Mouse (Mus musculus) midbrain, embryonic 15.5 days (tissue): Measurements from ENCODE around the gene Dsp. TPM values are rescaled to one million over a fixed set of nuclear protein-coding genes. Genes with fewer than 3 reads are reported as not detected.

ENCODE experiments used
- ATAC-seq: fragments of 200-750 bp; cut with Nextera tagmentation; replicated peaks from 2 replicates; pipeline ENCODE4 v1.8.0; 2017; ENCODE audit warnings: moderate TSS enrichment
- H3K27ac ChIP-seq: fragments of 300-500 bp; sonication (generic); 2 replicates; pipeline ENCODE4 v1.5.1; 2015; ENCODE audit warnings: mild to moderate bottlenecking, inconsistent platforms
- H3K27me3 ChIP-seq: fragments of 300-500 bp; sonication (generic); replicated peaks from 2 replicates; pipeline ENCODE4 v1.6.1; 2015; ENCODE audit warnings: inconsistent platforms
- H3K36me3 ChIP-seq: fragments of 300-500 bp; sonication (generic); replicated peaks from 2 replicates; pipeline ENCODE4 v1.6.1; 2015; ENCODE audit warnings: inconsistent platforms
- H3K4me1 ChIP-seq: fragments of 300-500 bp; sonication (generic); 2 replicates; pipeline ENCODE4 v1.6.1; 2015; ENCODE audit warnings: inconsistent platforms
- H3K4me2 ChIP-seq: fragments of 300-500 bp; sonication (generic); 2 replicates; pipeline ENCODE4 v1.6.1; 2015; ENCODE audit warnings: inconsistent platforms, mild to moderate bottlenecking, moderate library complexity
- H3K4me3 ChIP-seq: fragments of 300-500 bp; sonication (generic); 2 replicates; pipeline ENCODE4 v1.5.1; 2015; ENCODE audit warnings: mild to moderate bottlenecking, inconsistent platforms
- H3K9ac ChIP-seq: fragments of 300-500 bp; sonication (generic); 2 replicates; pipeline ENCODE4 v1.6.1; 2015; ENCODE audit warnings: mild to moderate bottlenecking, inconsistent platforms
- H3K9me3 ChIP-seq: fragments of 300-500 bp; sonication (generic); 2 replicates; pipeline ENCODE4 v1.6.1; 2016; ENCODE audit warnings: inconsistent platforms
- WGBS: fragments of 180-500 bp; shearing (Covaris S2); methylation state at CpG from one replicate; pipeline ENCODE4 v1.1.7; 2015; ENCODE audit warnings: mixed read lengths; 5-methylcytosine and 5-hydroxymethylcytosine counted together
- polyA plus RNA-seq: library from polyadenylated mRNA; unstranded; fragments of >200 nt; fragmentation: Nextera tagmentation; extraction: Ambion mirVana; gene quantifications from 2 replicates; pipeline ENCODE4 v1.2.1, GENCODE M21; 2015

Gene Dsp
- polyA plus RNA-seq, 1 experiment from 2014 or later: 0.15 TPM

GRCm38 (mm10) chr13:38148348-38148747, 2.7 kb upstream of the Dsp start:
- H3K27me3 ChIP-seq: peaks cover 56% of the 10 kb centered on the region
- WGBS: 62% methylated on average over 3 of the region's 3 CpGs
- H3K36me3 ChIP-seq: no peaks in the 10 kb centered on the region
- no peak for ATAC-seq
- no peaks in the 10 kb centered on the region for H3K9me3 ChIP-seq
- H3K4me1 ChIP-seq: peaks cover 21% of the 10 kb centered on the region
- H3K27ac ChIP-seq: no peak overlapping the region
- H3K4me2 ChIP-seq: no peak overlapping the region
- H3K4me3 ChIP-seq: no peak overlapping the region
- H3K9ac ChIP-seq: no peak overlapping the region

- H3K9ac ChIP-seq: peak overlapping the region; percentile 17; the same call in 1 of the 2 replicates
- H3K27me3 ChIP-seq: peaks cover 65% of the 10 kb centered on the region
- WGBS: 1% methylated on average over 49 of the region's 49 CpGs
Measured at GRCm38 (mm10) chr13:38151671-38152428, 756 bp downstream of the Dsp start.

GRCm38 (mm10) chr13:38152429-38153035, 1.4 kb downstream of the Dsp start:
- WGBS: under 1% methylated on average over 31 of the region's 31 CpGs
- Histone ChIP-seq H3K27ac (no peak overlapping the region), H3K9ac (no peak overlapping the region), H3K9me3 (no peaks in the 10 kb centered on the region), H3K27me3 (peaks cover 66% of the 10 kb centered on the region), H3K4me3 (peak overlapping the region; percentile 38), H3K4me2 (peak overlapping the region; percentile 63), H3K36me3 (no peaks in the 10 kb centered on the region), H3K4me1 (peaks cover 21% of the 10 kb centered on the region)
- ATAC-seq: peak; percentile 59

More at GRCm38 (mm10) chr13:38151671-38152428, 756 bp downstream of the Dsp start:
- Histone ChIP-seq H3K4me3 (peak overlapping the region; percentile 38), H3K36me3 (no peaks in the 10 kb centered on the region), H3K4me1 (peaks cover 21% of the 10 kb centered on the region), H3K9me3 (no peaks in the 10 kb centered on the region), H3K27ac (no peak overlapping the region), H3K4me2 (peak overlapping the region; percentile 63)
- ATAC-seq: peak; percentile 67

GRCm38 (mm10) chr13:38155523-38155922, 4.4 kb downstream of the Dsp start:
- H3K27me3 ChIP-seq: peaks cover 53% of the 10 kb centered on the region
- WGBS: 0% methylated on average over 2 of the region's 2 CpGs
- no peak for ATAC-seq

GRCm38 (mm10) chr13:38157635-38158034, 6.5 kb downstream of the Dsp start:
- Histone ChIP-seq H3K27me3 (peaks cover 36% of the 10 kb centered on the region), H3K9me3 (no peaks in the 10 kb centered on the region), H3K4me2 (no peak overlapping the region), H3K4me1 (peaks cover 2% of the 10 kb centered on the region), H3K36me3 (no peaks in the 10 kb centered on the region), H3K27ac (no peak overlapping the region), H3K4me3 (no peak overlapping the region), H3K9ac (no peak overlapping the region)
- 23% methylated on average over 6 of the region's 6 CpGs for WGBS
- ATAC-seq: no peak

More at GRCm38 (mm10) chr13:38155523-38155922, 4.4 kb downstream of the Dsp start:
- H3K9ac ChIP-seq: no peak overlapping the region
- H3K36me3 ChIP-seq: no peaks in the 10 kb centered on the region
- no peak overlapping the region for H3K27ac ChIP-seq
- no peaks in the 10 kb centered on the region for H3K9me3 ChIP-seq
- H3K4me3 ChIP-seq: no peak overlapping the region
- peaks cover 21% of the 10 kb centered on the region for H3K4me1 ChIP-seq
- no peak overlapping the region for H3K4me2 ChIP-seq

GRCm38 (mm10) chr13:38162002-38162401, 10.9 kb downstream of the Dsp start:
- Histone ChIP-seq H3K4me1 (no peaks in the 10 kb centered on the region), H3K27me3 (peaks cover 11% of the 10 kb centered on the region), H3K4me2 (no peak overlapping the region), H3K27ac (no peak overlapping the region), H3K4me3 (no peak overlapping the region), H3K9ac (no peak overlapping the region), H3K9me3 (no peaks in the 10 kb centered on the region), H3K36me3 (no peaks in the 10 kb centered on the region)
- 82% methylated on average over 2 of the region's 2 CpGs for WGBS
- ATAC-seq: no peak

GRCm38 (mm10) chr13:38162668-38163067, 11.6 kb downstream of the Dsp start:
- no peak overlapping the region for H3K27ac ChIP-seq
- no peak overlapping the region for H3K4me2 ChIP-seq
- H3K27me3 ChIP-seq: peaks cover 10% of the 10 kb centered on the region
- 54% methylated on average over 11 of the region's 11 CpGs for WGBS
- H3K36me3 ChIP-seq: no peaks in the 10 kb centered on the region
- H3K9me3 ChIP-seq: no peaks in the 10 kb centered on the region
- no peak overlapping the region for H3K4me3 ChIP-seq
- ATAC-seq: no peak
- no peak overlapping the region for H3K9ac ChIP-seq
- no peaks in the 10 kb centered on the region for H3K4me1 ChIP-seq

GRCm38 (mm10) chr13:38164932-38165331, 13.8 kb downstream of the Dsp start:
- H3K9ac ChIP-seq: no peak overlapping the region
- H3K27me3 ChIP-seq: no peaks in the 10 kb centered on the region
- 81% methylated on average over 11 of the region's 11 CpGs for WGBS
- no peak overlapping the region for H3K4me2 ChIP-seq
- no peaks in the 10 kb centered on the region for H3K9me3 ChIP-seq
- H3K4me3 ChIP-seq: no peak overlapping the region
- H3K4me1 ChIP-seq: no peaks in the 10 kb centered on the region
- H3K27ac ChIP-seq: no peak overlapping the region
- ATAC-seq: no peak
- H3K36me3 ChIP-seq: no peaks in the 10 kb centered on the region

- no peak for ATAC-seq
- H3K4me1 ChIP-seq: no peaks in the 10 kb centered on the region
- no peak overlapping the region for H3K27ac ChIP-seq
- H3K4me2 ChIP-seq: no peak overlapping the region
- no peak overlapping the region for H3K9ac ChIP-seq
- H3K9me3 ChIP-seq: no peaks in the 10 kb centered on the region
- no peaks in the 10 kb centered on the region for H3K27me3 ChIP-seq
- H3K4me3 ChIP-seq: no peak overlapping the region
- 88% methylated on average over 3 of the region's 3 CpGs for WGBS
- no peaks in the 10 kb centered on the region for H3K36me3 ChIP-seq
Measured at GRCm38 (mm10) chr13:38167056-38167455, 16.0 kb downstream of the Dsp start.

- Histone ChIP-seq H3K4me3 (no peak overlapping the region), H3K4me2 (no peak overlapping the region), H3K9ac (no peak overlapping the region), H3K9me3 (no peaks in the 10 kb centered on the region), H3K4me1 (no peaks in the 10 kb centered on the region), H3K27me3 (no peaks in the 10 kb centered on the region), H3K36me3 (no peaks in the 10 kb centered on the region), H3K27ac (no peak overlapping the region)
- ATAC-seq: no peak
- WGBS: 72% methylated on average over 4 of the region's 4 CpGs
Measured at GRCm38 (mm10) chr13:38170707-38171144, 19.6 kb downstream of the Dsp start.

- no peak overlapping the region for H3K4me2 ChIP-seq
- no peaks in the 10 kb centered on the region for H3K27me3 ChIP-seq
- ATAC-seq: no peak
- no peak overlapping the region for H3K27ac ChIP-seq
- WGBS: 91% methylated on average over 10 of the region's 10 CpGs
- no peaks in the 10 kb centered on the region for H3K9me3 ChIP-seq
- H3K36me3 ChIP-seq: no peaks in the 10 kb centered on the region
- no peaks in the 10 kb centered on the region for H3K4me1 ChIP-seq
- no peak overlapping the region for H3K9ac ChIP-seq
- no peak overlapping the region for H3K4me3 ChIP-seq
Measured at GRCm38 (mm10) chr13:38193406-38193805, 42.3 kb downstream of the Dsp start.

GRCm38 (mm10) chr13:38201413-38201812, 50.3 kb downstream of the Dsp start:
- H3K4me1 ChIP-seq: peaks cover 9% of the 10 kb centered on the region
- H3K4me2 ChIP-seq: no peak overlapping the region
- no peak overlapping the region for H3K27ac ChIP-seq
- 81% methylated on average over 6 of the region's 6 CpGs for WGBS
- no peak overlapping the region for H3K9ac ChIP-seq
- no peak for ATAC-seq
- no peaks in the 10 kb centered on the region; the same call in 1 of the 2 replicates for H3K27me3 ChIP-seq
- H3K36me3 ChIP-seq: no peaks in the 10 kb centered on the region
- H3K4me3 ChIP-seq: no peak overlapping the region
- H3K9me3 ChIP-seq: no peaks in the 10 kb centered on the region
